Mouse (Mus musculus) hindbrain, embryonic 13.5 days (tissue): ENCODE results near the gene Gm38100. TPM values are rescaled to one million over a fixed set of nuclear protein-coding genes. Genes with fewer than 3 reads are reported as not detected.

ENCODE experiments used
- polyA plus RNA-seq: library from polyadenylated mRNA; unstranded; fragments of >200 nt; fragmentation: Nextera tagmentation; extraction: Ambion mirVana; gene quantifications from 2 replicates; pipeline ENCODE4 v1.2.1, GENCODE M21; 2015

Gm38100 gene
- polyA plus RNA-seq, 1 experiment from 2014 or later, result not detected

Other genes with a start within 250 kb of the Gm38100 start
- gene Opn3, start 227.6 kb upstream of the Gm38100 start, polyA plus RNA-seq, result 5.4 and 6.8 TPM in 2 replicates
- 3.0 and 3.3 TPM in 2 replicates for gene Chml, start 227.4 kb upstream of the Gm38100 start, polyA plus RNA-seq
- not detected in 2 replicates for gene Wdr64, start 221.7 kb upstream of the Gm38100 start, polyA plus RNA-seq
- 11.6 and 13.8 TPM in 2 replicates for gene Exo1, start 39.7 kb upstream of the Gm38100 start, polyA plus RNA-seq
- 0.53 and 1.2 TPM in 2 replicates for gene Rbm8a2, start 58.8 kb downstream of the Gm38100 start, polyA plus RNA-seq